Mouse (Mus musculus) c-Kit-positive CD71-positive TER-119-positive erythroid progenitor cells, embryonic 14.5 days (primary cell): Measurements from ENCODE around the gene Tmem37.

ENCODE experiments used
- DNase-seq: peaks from one replicate; pipeline ENCODE4 v3.0.0-alpha.2; 2013; ENCODE audit warnings: low spot score

The Tmem37 gene

GRCm38 (mm10) chr1:120018900-120019299, 55.0 kb downstream of the Tmem37 start:
- DNase-seq, result no peak
